9 mouse cellular contexts compared by ENCODE assay signal in genomic region chr17:36824005-36824404, GRCm38 (mm10). TPM values are rescaled to one million over a fixed set of nuclear protein-coding genes. Genes with fewer than 3 reads are reported as not detected.
A peak's percentile ranks its signal among the peaks of the same experiment; 100 is the strongest.
DNase-seq lines count a peak whose midpoint lies in the region; ATAC-seq and TF ChIP-seq lines count a peak whose summit lies in the region.
"Had no signal": no experiment of that assay in that cellular context is flagged by ENCODE, and none has a peak within 500 bp of the region (broad histone marks: within the 10 kb centered on the region; RNA-seq: fewer than 3 reads in every experiment).

No protein-coding gene starts in this region.

- intact Hi-C loops in heart, postnatal 36 days (cut with DNase I): loop anchor here (5.0 kb wide), 2 partner anchors 37 to 73 kb away; partner anchors contain the start of gene Trim31
- intact Hi-C loops in left cerebral cortex, postnatal 14 days (cut with DNase I): loop anchor here (2.0 kb wide), 1 partner anchor 35 kb away; no protein-coding TSS in a partner anchor

- H3K36me3 ChIP-seq in hindbrain, embryonic 11.5 days (ENCODE audit: control insufficient read depth, insufficient read depth, low read length): no peaks in the 10 kb centered on the region
- no peaks in the 10 kb centered on the region for H3K36me3 ChIP-seq in hindbrain, embryonic 13.5 days
- H3K36me3 ChIP-seq in G1E (replicated peaks): no peaks in the 10 kb centered on the region
- H3K36me3 ChIP-seq in midbrain, postnatal 0 days (ENCODE audit: insufficient read depth, low read length): no peaks in the 10 kb centered on the region
- H3K36me3 ChIP-seq: limb, embryonic 12.5 days had no signal

- no peak overlapping the region for H3K4me3 ChIP-seq in hindbrain, embryonic 11.5 days (ENCODE audit: low read depth, low read length)
- H3K4me3 ChIP-seq in hindbrain, embryonic 13.5 days: no peak overlapping the region
- no peak overlapping the region for H3K4me3 ChIP-seq in G1E (ENCODE audit: low read depth, low read length)
- H3K4me3 ChIP-seq in midbrain, postnatal 0 days (ENCODE audit: low read depth, low read length): no peak overlapping the region
- H3K4me3 ChIP-seq: limb, embryonic 12.5 days had no signal

- TF ChIP-seq CTCF in G1E (IDR thresholded peaks at IDR 0.05; ENCODE audit: low read depth, low read length): peak; percentile 49; the same call in 1 of the 2 replicates
- peak; percentile 81 for TF ChIP-seq CTCF in midbrain, postnatal 0 days (IDR thresholded peaks at IDR 0.05)

- no peaks in the 10 kb centered on the region for H3K27me3 ChIP-seq in hindbrain, embryonic 11.5 days (ENCODE audit: control insufficient read depth, insufficient read depth, low read length)
- 0 out of 2 replicates have a peak, but pooled peaks cover 4% of the 10 kb centered on the region for H3K27me3 ChIP-seq in hindbrain, embryonic 13.5 days
- H3K27me3 ChIP-seq in G1E (ENCODE audit: insufficient read depth, low read length): peaks cover 13% of the 10 kb centered on the region
- no peaks in the 10 kb centered on the region for H3K27me3 ChIP-seq in midbrain, postnatal 0 days (ENCODE audit: insufficient read depth, low read length)

- no peak overlapping the region for H3K27ac ChIP-seq in hindbrain, embryonic 11.5 days (ENCODE audit: low read depth, low read length)
- H3K27ac ChIP-seq in hindbrain, embryonic 13.5 days: no peak overlapping the region
- H3K27ac ChIP-seq in midbrain, postnatal 0 days (ENCODE audit: low read depth, low read length): no peak overlapping the region
- H3K27ac ChIP-seq: limb, embryonic 12.5 days had no signal

- peak; percentile 22; the same call in 1 of the 2 replicates for ATAC-seq in hindbrain, embryonic 11.5 days (ENCODE audit: low FRiP score)
- no peak for ATAC-seq in hindbrain, embryonic 13.5 days (ENCODE audit: low FRiP score)
- no peak for ATAC-seq in G1E (ENCODE audit: extremely low read depth, insufficient number of reproducible peaks, low FRiP score, poor library complexity, severe bottlenecking)
- no peak for ATAC-seq in midbrain, postnatal 0 days (ENCODE audit: low FRiP score)

- no peak overlapping the region for H3K4me2 ChIP-seq in hindbrain, embryonic 11.5 days (replicated peaks; ENCODE audit: low read depth, low read length)
- no peak overlapping the region for H3K4me2 ChIP-seq in hindbrain, embryonic 13.5 days
- no peak overlapping the region for H3K4me2 ChIP-seq in midbrain, postnatal 0 days (ENCODE audit: low read depth, low read length, poor library complexity, severe bottlenecking)
- H3K4me2 ChIP-seq: limb, embryonic 12.5 days had no signal

- DNase-seq in hindbrain, embryonic 11.5 days (ENCODE audit: low spot score): peak; percentile 65
- no peak for DNase-seq in G1E (ENCODE audit: low spot score)
- peak; percentile 71 for DNase-seq in embryo, embryonic 10.5 days (ENCODE audit: low spot score)
- peak; percentile 36 to 64 for DNase-seq in heart, postnatal 36 days
- DNase-seq in left cerebral cortex, postnatal 14 days (ENCODE audit: low spot score in 2 of 2): peak; percentile 63 to 64
- peak; percentile 58 for DNase-seq in midbrain, postnatal 0 days (ENCODE audit: low spot score)
- peak; percentile 25 to 58 for DNase-seq in thymus, postnatal 10 days (ENCODE audit: low spot score in 2 of 2)

- no peaks in the 10 kb centered on the region for H3K9me3 ChIP-seq in hindbrain, embryonic 11.5 days (ENCODE audit: control insufficient read depth, low read length)
- no peaks in the 10 kb centered on the region for H3K9me3 ChIP-seq in hindbrain, embryonic 13.5 days
- H3K9me3 ChIP-seq in G1E (replicated peaks): no peaks in the 10 kb centered on the region
- no peaks in the 10 kb centered on the region for H3K9me3 ChIP-seq in midbrain, postnatal 0 days (ENCODE audit: low read length)
- H3K9me3 ChIP-seq: limb, embryonic 12.5 days had no signal

- H3K9ac ChIP-seq in hindbrain, embryonic 11.5 days (ENCODE audit: low read depth, low read length): no peak overlapping the region
- no peak overlapping the region for H3K9ac ChIP-seq in hindbrain, embryonic 13.5 days
- H3K9ac ChIP-seq in midbrain, postnatal 0 days (replicated peaks; ENCODE audit: low read length, poor library complexity, severe bottlenecking): no peak overlapping the region
- H3K9ac ChIP-seq: limb, embryonic 12.5 days had no signal

- H3K4me1 ChIP-seq in hindbrain, embryonic 11.5 days (replicated peaks; ENCODE audit: control insufficient read depth, insufficient read depth, low read length): no peaks in the 10 kb centered on the region
- no peaks in the 10 kb centered on the region for H3K4me1 ChIP-seq in hindbrain, embryonic 13.5 days (replicated peaks)
- H3K4me1 ChIP-seq in G1E (ENCODE audit: insufficient read depth, low read depth, low read length): no peaks in the 10 kb centered on the region
- H3K4me1 ChIP-seq in midbrain, postnatal 0 days (ENCODE audit: insufficient read depth, low read length): no peaks in the 10 kb centered on the region
- H3K4me1 ChIP-seq: limb, embryonic 12.5 days had no signal

RNA-seq across cellular contexts. Expression of gene H2-M10.6, which starts 12.0 kb away (rescaled TPM):
- polyA plus RNA-seq in hindbrain, embryonic 11.5 days (2014; fragmentation: Nextera tagmentation; extraction: Ambion mirVana): not detected in 2 replicates
- polyA plus RNA-seq in hindbrain, embryonic 13.5 days (2015; fragmentation: Nextera tagmentation; extraction: Ambion mirVana): not detected in 2 replicates
- total RNA-seq in G1E (2014; fragmentation: Nextera tagmentation): not detected in 2 replicates
- 0.06 TPM in 1 of 2 replicates, not detected in the other for total RNA-seq in G1E (2017)
- not detected in 2 replicates for polyA plus RNA-seq in G1E (2012)
- not detected for total RNA-seq in heart, postnatal 36 days (2021)
- total RNA-seq in left cerebral cortex, postnatal 14 days (2021): not detected
- not detected in 2 replicates for total RNA-seq in midbrain, postnatal 0 days (2014; rRNA removed)
- polyA plus RNA-seq in midbrain, postnatal 0 days (2015; fragmentation: Nextera tagmentation; extraction: Ambion mirVana): not detected in 2 replicates
- polyA plus RNA-seq: limb, embryonic 12.5 days had no signal

RNA-seq across cellular contexts. Expression of gene Trim26, which starts 12.9 kb away (rescaled TPM):
- polyA plus RNA-seq in hindbrain, embryonic 11.5 days (2014; fragmentation: Nextera tagmentation; extraction: Ambion mirVana): 34.9 and 35.2 TPM in 2 replicates
- 48.7 and 49.1 TPM in 2 replicates for polyA plus RNA-seq in hindbrain, embryonic 13.5 days (2015; fragmentation: Nextera tagmentation; extraction: Ambion mirVana)
- total RNA-seq in G1E (2014; fragmentation: Nextera tagmentation) (31.8 and 39.7 TPM in 2 replicates), G1E (2017) (12.5 TPM in 2 replicates)
- 11.7 and 13.4 TPM in 2 replicates for polyA plus RNA-seq in G1E (2012)
- 10 to 100 TPM; 22.2 to 23.6 TPM for total RNA-seq in heart, postnatal 36 days (2021)
- 10 to 100 TPM; 20.8 to 25.0 TPM for total RNA-seq in left cerebral cortex, postnatal 14 days (2021)
- 29.8 and 31.4 TPM in 2 replicates for total RNA-seq in midbrain, postnatal 0 days (2014; rRNA removed)
- 37.9 and 44.3 TPM in 2 replicates for polyA plus RNA-seq in midbrain, postnatal 0 days (2015; fragmentation: Nextera tagmentation; extraction: Ambion mirVana)

RNA-seq across cellular contexts. Expression of gene Trim15, which starts 43.0 kb away (rescaled TPM):
- polyA plus RNA-seq in hindbrain, embryonic 11.5 days (2014; fragmentation: Nextera tagmentation; extraction: Ambion mirVana): 0.48 and 0.70 TPM in 2 replicates
- 0.40 and 0.52 TPM in 2 replicates for polyA plus RNA-seq in hindbrain, embryonic 13.5 days (2015; fragmentation: Nextera tagmentation; extraction: Ambion mirVana)
- not detected in 2 replicates for total RNA-seq in G1E (2014; fragmentation: Nextera tagmentation)
- total RNA-seq in G1E (2017): 0.22 TPM in 1 of 2 replicates, not detected in the other
- polyA plus RNA-seq in G1E (2012): not detected in 2 replicates
- not detected for total RNA-seq in heart, postnatal 36 days (2021)
- not detected for total RNA-seq in left cerebral cortex, postnatal 14 days (2021)
- total RNA-seq in midbrain, postnatal 0 days (2014; rRNA removed): 0.27 and 0.33 TPM in 2 replicates
- 0.73 and 0.90 TPM in 2 replicates for polyA plus RNA-seq in midbrain, postnatal 0 days (2015; fragmentation: Nextera tagmentation; extraction: Ambion mirVana)

RNA-seq across cellular contexts. Expression of gene Trim10, which starts 45.4 kb away (rescaled TPM):
- 6.6 and 6.7 TPM in 2 replicates for polyA plus RNA-seq in hindbrain, embryonic 11.5 days (2014; fragmentation: Nextera tagmentation; extraction: Ambion mirVana)
- polyA plus RNA-seq in hindbrain, embryonic 13.5 days (2015; fragmentation: Nextera tagmentation; extraction: Ambion mirVana): 1.3 and 1.8 TPM in 2 replicates
- total RNA-seq in G1E (2014; fragmentation: Nextera tagmentation): 8.3 and 18.1 TPM in 2 replicates
- total RNA-seq in G1E (2017): 16.2 and 17.5 TPM in 2 replicates
- polyA plus RNA-seq in G1E (2012): 2.7 and 6.1 TPM in 2 replicates
- under 1 TPM; 0.41 to 0.64 TPM for total RNA-seq in heart, postnatal 36 days (2021)
- under 1 TPM in 1 of 2 experiments, not detected in 1; 0.15 TPM for total RNA-seq in left cerebral cortex, postnatal 14 days (2021)
- total RNA-seq in midbrain, postnatal 0 days (2014; rRNA removed): 0.22 and 0.24 TPM in 2 replicates
- 0.16 and 0.17 TPM in 2 replicates for polyA plus RNA-seq in midbrain, postnatal 0 days (2015; fragmentation: Nextera tagmentation; extraction: Ambion mirVana)

RNA-seq across cellular contexts. Expression of gene H2-M10.5, which starts 51.3 kb away (rescaled TPM):
- not detected in 2 replicates for polyA plus RNA-seq in hindbrain, embryonic 11.5 days (2014; fragmentation: Nextera tagmentation; extraction: Ambion mirVana)
- not detected in 2 replicates for polyA plus RNA-seq in hindbrain, embryonic 13.5 days (2015; fragmentation: Nextera tagmentation; extraction: Ambion mirVana)
- total RNA-seq in G1E (2014; fragmentation: Nextera tagmentation) (not detected in 2 replicates), G1E (2017) (not detected in 2 replicates)
- polyA plus RNA-seq in G1E (2012): not detected in 2 replicates
- not detected for total RNA-seq in heart, postnatal 36 days (2021)
- not detected for total RNA-seq in left cerebral cortex, postnatal 14 days (2021)
- not detected in 2 replicates for total RNA-seq in midbrain, postnatal 0 days (2014; rRNA removed)
- polyA plus RNA-seq in midbrain, postnatal 0 days (2015; fragmentation: Nextera tagmentation; extraction: Ambion mirVana): not detected in 2 replicates
- polyA plus RNA-seq: limb, embryonic 12.5 days had no signal
